Comparison of ENCODE assay signal across 17 mouse cellular contexts in genomic region chr12:79441210-79442005, GRCm38 (mm10).
DNase-seq lines count a peak whose midpoint lies in the region; ATAC-seq and TF ChIP-seq lines count a peak whose summit lies in the region.
"Had no signal": no experiment of that assay in that cellular context is flagged by ENCODE, and none has a peak within 500 bp of the region (broad histone marks: within the 10 kb centered on the region; RNA-seq: fewer than 3 reads in every experiment).

No protein-coding gene starts in this region.

- no peaks in the 10 kb centered on the region for H3K27me3 ChIP-seq in kidney, postnatal 0 days (ENCODE audit: insufficient read depth, low read length)
- no peaks in the 10 kb centered on the region for H3K27me3 ChIP-seq in limb, embryonic 10.5 days (ENCODE audit: low read depth, poor library complexity, severe bottlenecking)
- H3K27me3 ChIP-seq: heart, embryonic 13.5 days; limb, embryonic 15.5 days had no signal

- 0 out of 2 replicates have a peak overlapping the region, but pooled peaks have one; percentile 26 for H3K27ac ChIP-seq in kidney, postnatal 0 days
- H3K27ac ChIP-seq in limb, embryonic 10.5 days = no peak overlapping the region
- H3K27ac ChIP-seq: gastrocnemius, adult 2 months; heart, embryonic 13.5 days; hindbrain, embryonic 10.5 days; limb, embryonic 15.5 days had no signal

- ATAC-seq in kidney, postnatal 0 days (replicated peaks; ENCODE audit: low FRiP score, low read depth) = no peak

- no peaks in the 10 kb centered on the region for H3K4me1 ChIP-seq in kidney, postnatal 0 days (replicated peaks; ENCODE audit: insufficient read depth, low read length)
- 0 out of 2 replicates have a peak, but pooled peaks cover 5% of the 10 kb centered on the region for H3K4me1 ChIP-seq in limb, embryonic 10.5 days
- H3K4me1 ChIP-seq: heart, embryonic 13.5 days; limb, embryonic 15.5 days had no signal

- 63% methylated on average over 12 of the region's 12 CpGs for WGBS in kidney, postnatal 0 days
- WGBS in limb, embryonic 10.5 days = 59% methylated on average over 12 of the region's 12 CpGs

- TF ChIP-seq CTCF in kidney, postnatal 0 days (IDR thresholded peaks at IDR 0.05; ENCODE audit: low read depth) = no peak

- no peaks in the 10 kb centered on the region for H3K36me3 ChIP-seq in kidney, postnatal 0 days (ENCODE audit: insufficient read depth, low read length)
- no peaks in the 10 kb centered on the region for H3K36me3 ChIP-seq in limb, embryonic 10.5 days
- H3K36me3 ChIP-seq: heart, embryonic 13.5 days; hindbrain, embryonic 10.5 days; limb, embryonic 15.5 days had no signal

- no peak overlapping the region for H3K4me2 ChIP-seq in kidney, postnatal 0 days (ENCODE audit: low read length)
- H3K4me2 ChIP-seq: heart, embryonic 13.5 days; limb, embryonic 15.5 days had no signal

- DNase-seq in kidney, postnatal 0 days (ENCODE audit: low spot score) = no peak
- no peak for DNase-seq in kidney, postnatal 4 days
- peak; percentile 17 to 18 for DNase-seq in B cell, adult 2 months
- peak; percentile 68 for DNase-seq in induced T-regulatory cell, adult 2 months (ENCODE audit: low read depth)
- DNase-seq in naive thymus-derived CD4-positive, alpha-beta T cell, adult 2 months (ENCODE audit: low read depth) = peak; percentile 63
- DNase-seq in left cerebral cortex, postnatal 25 days (ENCODE audit: low spot score in 2 of 2) = no peak
- DNase-seq in limb, embryonic 10.5 days (ENCODE audit: low spot score) = no peak
- no peak for DNase-seq in thymus, postnatal 0 days (ENCODE audit: low spot score)
- DNase-seq: adrenal gland, postnatal 14 days; cerebellum, postnatal 10 days; gastrocnemius, adult 2 months; kidney, adult 9 months; thymus, postnatal 14 days had no signal

- intact Hi-C loops in left cerebral cortex, postnatal 25 days (cut with DNase I) = no loop called here

- no peaks in the 10 kb centered on the region for H3K9me3 ChIP-seq in kidney, postnatal 0 days (replicated peaks; ENCODE audit: low read length)
- H3K9me3 ChIP-seq in limb, embryonic 10.5 days (replicated peaks) = no peaks in the 10 kb centered on the region
- H3K9me3 ChIP-seq: heart, embryonic 13.5 days; hindbrain, embryonic 10.5 days; limb, embryonic 15.5 days had no signal

- no peak overlapping the region for H3K9ac ChIP-seq in kidney, postnatal 0 days (ENCODE audit: low read depth, low read length)
- H3K9ac ChIP-seq: heart, embryonic 13.5 days; limb, embryonic 15.5 days had no signal

- no peak overlapping the region for H3K4me3 ChIP-seq in kidney, postnatal 0 days (replicated peaks; ENCODE audit: low read depth, low read length)
- H3K4me3 ChIP-seq in limb, embryonic 10.5 days = no peak overlapping the region
- H3K4me3 ChIP-seq: gastrocnemius, adult 2 months; heart, embryonic 13.5 days; hindbrain, embryonic 10.5 days; limb, embryonic 15.5 days; myocyte had no signal

Comparison
In these comparisons a context has a peak if more than half of its experiments do, and no peak if none do; other contexts are left out.
1. DNase-seq: peak in B cell, adult 2 months (2 of 2), induced T-regulatory cell, adult 2 months (single experiment) and naive thymus-derived CD4-positive, alpha-beta T cell, adult 2 months (single experiment); none in kidney, postnatal 0 days (single experiment), kidney, postnatal 4 days (0 of 2), left cerebral cortex, postnatal 25 days (0 of 2), limb, embryonic 10.5 days (single experiment) and thymus, postnatal 0 days (single experiment).